Mouse (Mus musculus): ENCODE results near the gene Rps6ka1.

- no peak for TF ChIP-seq CTCF (conservative IDR thresholded peaks at IDR 0.05; ENCODE audit: low read length)
- no peak for TF ChIP-seq NANOG (IDR thresholded peaks at IDR 0.05; ENCODE audit: borderline replicate concordance, low read length)
- TF ChIP-seq POU5F1 (IDR thresholded peaks at IDR 0.05; ENCODE audit: borderline replicate concordance, low read length): no peak
Observed at GRCm38 (mm10) chr4:133928576-133929277, 41.1 kb upstream of the Rps6ka1 start.
